Mouse (Mus musculus) inflammation-experienced regulatory T-cells, adult 16 weeks (primary cell): Measurements from ENCODE around the gene Tctex1d1. TPM values are rescaled to one million over a fixed set of nuclear protein-coding genes. Genes with fewer than 3 reads are reported as not detected.

Experiments used
- polyA plus RNA-seq: library from polyadenylated mRNA; unstranded; fragments of 100-300 nt; shearing (Covaris generic); gene quantifications from one replicate; pipeline ENCODE4 v1.2.1, GENCODE M21; 2017

Gene Tctex1d1
- polyA plus RNA-seq, result not detected

DNA sequence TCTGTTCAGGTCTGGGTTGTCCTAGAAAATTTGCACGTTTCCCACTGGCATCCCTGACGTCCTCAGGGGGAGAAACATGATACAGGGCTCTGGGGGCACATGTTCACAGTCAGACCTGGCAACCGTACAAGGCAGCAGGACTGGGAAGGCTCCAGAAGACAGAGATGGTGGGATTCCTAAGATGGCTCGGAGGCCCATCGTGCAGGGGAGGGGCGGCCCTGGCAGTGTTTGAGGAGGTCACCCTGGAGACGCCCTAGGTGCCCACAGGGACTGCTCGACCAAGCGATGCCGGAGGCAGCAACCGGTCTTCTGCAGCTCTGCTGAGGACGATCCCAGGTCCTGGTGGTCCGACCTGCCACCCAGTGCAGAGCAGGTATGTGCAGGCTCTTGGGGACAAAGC, at the start of gene Tctex1d1:
TSS of gene Tctex1d1 (plus strand) at position 167 of the 400 bp plus-strand sequence.

GRCm38 (mm10) chr4:103026621-103027020, 48.2 kb downstream of the Tctex1d1 start, which contains the start of gene Insl5:
Gene Insl5 (minus strand): TSS chr4:103026842.

Other genes starting within 250 kb of the Tctex1d1 start
- 0.99 TPM for gene Sgip1, start 237.3 kb upstream of the Tctex1d1 start, polyA plus RNA-seq
- gene Insl5, start 48.2 kb downstream of the Tctex1d1 start, polyA plus RNA-seq, result not detected
- 88.5 TPM for gene Mier1, start 135.8 kb downstream of the Tctex1d1 start, polyA plus RNA-seq
- gene Wdr78, start 135.9 kb downstream of the Tctex1d1 start, polyA plus RNA-seq, result 3.3 TPM
- gene Slc35d1, start 236.6 kb downstream of the Tctex1d1 start, polyA plus RNA-seq, result 33.6 TPM